8 mouse cellular contexts compared by ENCODE assay signal in genomic region chr1:91540271-91540826, GRCm38 (mm10). TPM values are rescaled to one million over a fixed set of nuclear protein-coding genes. Genes with fewer than 3 reads are reported as not detected.
A peak's percentile ranks its signal among the peaks of the same experiment; 100 is the strongest.
DNase-seq lines count a peak whose midpoint lies in the region; ATAC-seq lines count a peak whose summit lies in the region.

Gene Asb1, plus strand, starts transcription at chr1:91540544.

- DNase-seq in adrenal gland, adult 18-20 months (ENCODE audit: low spot score in 2 of 2): peak; percentile 89 to 91
- peak; percentile 98 for DNase-seq in embryo, embryonic 11 days
- peak; percentile 97 for DNase-seq in gastrocnemius, postnatal 25 days
- DNase-seq in intestine, embryonic 14.5 days (ENCODE audit: low spot score): peak; percentile 95
- peak; percentile 93 to 95 for DNase-seq in left cerebral cortex, postnatal 14 days (ENCODE audit: low spot score in 2 of 2)
- DNase-seq in mesoderm, embryonic 11.5 days (ENCODE audit: low read depth, low spot score): peak; percentile 98
- peak; percentile 92 to 95 for DNase-seq in right cerebral cortex, postnatal 36 days (ENCODE audit: low spot score in 2 of 2)
- DNase-seq in yolk sac, embryonic 10.5 days (ENCODE audit: low spot score): peak; percentile 99

- H3K36me3 ChIP-seq in intestine, embryonic 14.5 days (ENCODE audit: control insufficient read depth, insufficient read depth, low read length): peaks cover 9% of the 10 kb centered on the region

- WGBS in intestine, embryonic 14.5 days: under 1% methylated on average over 41 of the region's 41 CpGs

- H3K4me2 ChIP-seq in intestine, embryonic 14.5 days (ENCODE audit: low read length): peak within 1 kb of the TSS; percentile 65

- H3K9ac ChIP-seq in intestine, embryonic 14.5 days (ENCODE audit: low read length): peak within 1 kb of the TSS; percentile 72

- peak; percentile 97 for ATAC-seq in intestine, embryonic 14.5 days (replicated peaks; ENCODE audit: low FRiP score, low TSS enrichment, low read depth)

- H3K4me3 ChIP-seq in intestine, embryonic 14.5 days (ENCODE audit: low read depth, low read length): peak within 1 kb of the TSS; percentile 88

- no peak within 1 kb of the TSS for H3K27ac ChIP-seq in intestine, embryonic 14.5 days (ENCODE audit: low read depth)

- intact Hi-C loops in left cerebral cortex, postnatal 14 days (cut with DNase I): no loop called here

- peaks cover 13% of the 10 kb centered on the region for H3K27me3 ChIP-seq in intestine, embryonic 14.5 days (replicated peaks; ENCODE audit: control insufficient read depth, insufficient read depth, low read length)

- peaks cover 8% of the 10 kb centered on the region for H3K4me1 ChIP-seq in intestine, embryonic 14.5 days (replicated peaks; ENCODE audit: control insufficient read depth, insufficient read depth, low read length)

- no peaks in the 10 kb centered on the region for H3K9me3 ChIP-seq in intestine, embryonic 14.5 days (ENCODE audit: control insufficient read depth, low read length)

RNA-seq across cellular contexts. Expression of gene Asb1, which starts in this region (rescaled TPM):
- 10 to 100 TPM; 19.4 TPM for total RNA-seq in adrenal gland, adult 18-20 months (2021)
- 10 to 100 TPM; 15.5 TPM for total RNA-seq in gastrocnemius, postnatal 25 days (2021)
- 6.2 and 7.3 TPM in 2 replicates for polyA plus RNA-seq in intestine, embryonic 14.5 days (2014; fragmentation: Nextera tagmentation; extraction: Ambion mirVana)
- total RNA-seq in left cerebral cortex, postnatal 14 days (2021): 10 to 100 TPM; 43.8 to 45.9 TPM
